Mouse (Mus musculus) kidney, adult 2 months (tissue): ENCODE data around the gene Clcn7.

Experiments
- CTCF ChIP-seq: fragments of 200-500 bp; conservative IDR thresholded peaks from 2 replicates; pipeline ENCODE4 v1.5.1; 2011; ENCODE audit warnings: low read depth, mild to moderate bottlenecking, control low read depth, low read length, moderate library complexity, mixed read lengths; ENCODE audit not compliant: insufficient read depth, insufficient read length
- POLR2A ChIP-seq: fragments of 200-500 bp; IDR thresholded peaks from one replicate; pipeline ENCODE4 v1.6.1; 2011; ENCODE audit warnings: low read depth, low read length, control low read depth

- TF ChIP-seq CTCF, result no peak
- no peak for TF ChIP-seq POLR2A
These were observed 37.0 kb upstream of the Clcn7 start for GRCm38 (mm10) chr17:25096221-25096620.
